Mouse (Mus musculus): ENCODE results near the gene Igfbp1.

DNA sequence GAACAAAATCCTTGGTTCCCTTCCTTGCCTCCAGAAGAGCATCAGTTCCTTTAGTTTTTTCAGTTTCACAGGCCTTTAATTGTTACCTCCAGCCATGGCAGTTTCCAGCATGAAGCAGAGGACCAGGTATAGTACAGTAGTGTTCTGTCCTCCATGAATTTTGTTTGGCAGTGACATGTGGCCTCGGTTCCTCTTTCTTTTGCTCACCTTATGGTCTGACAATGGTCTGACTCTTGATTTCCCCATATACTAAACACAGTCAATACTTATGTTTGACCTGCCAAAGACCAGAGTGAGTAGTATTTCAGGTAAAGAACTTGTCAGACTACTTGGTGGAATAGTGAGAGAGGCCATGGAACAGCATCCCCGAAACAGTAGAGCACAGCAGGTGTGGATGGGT lies 39.2 kb downstream of the Igfbp1 start:
- no peak for TF ChIP-seq CTCF (IDR thresholded peaks at IDR 0.05; ENCODE audit: extremely low read depth, insufficient read depth, insufficient read length, insufficient replicate concordance)
- no peak for TF ChIP-seq POLR2A (IDR thresholded peaks at IDR 0.05; ENCODE audit: low read depth, low read length)

Data from spleen, adult 2 months (tissue).